Mouse (Mus musculus) v-Abl transformed pro-B cells (cell line): ENCODE data around the gene Gm9195.

Experiments
- in situ Hi-C, 2 experiments: fragments of 400-800 bp; cut with MboI; formaldehyde crosslinking; loops; one replicate each; pipeline ENCODE4 v1.15.1; 2025; ENCODE audit not compliant: unreplicated experiment in 2 of 2

Gm9195 gene

DNA sequence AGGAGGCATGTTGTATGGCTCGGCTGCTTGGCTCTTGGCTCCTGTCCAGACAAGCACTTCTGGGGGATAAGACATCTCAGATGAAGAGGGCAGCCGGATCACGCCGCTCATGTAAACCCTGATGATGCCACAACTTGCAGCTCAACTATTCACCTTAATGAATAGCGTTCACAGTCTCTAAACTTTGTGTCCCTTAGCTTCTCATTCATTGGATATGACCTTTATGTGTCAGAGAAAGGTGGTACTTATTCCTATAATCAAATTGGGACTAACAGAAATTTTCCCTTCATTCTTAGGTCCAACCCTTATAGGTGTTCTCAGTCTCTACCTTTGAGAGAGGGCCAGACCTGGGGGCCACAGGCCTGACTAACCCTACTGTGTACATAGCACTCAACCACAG is at the start of gene Gm9195:
Gene Gm9195 (minus strand): TSS at position 101 of the 400 bp plus-strand sequence.
- in situ Hi-C loops = no loop called here

DNA sequence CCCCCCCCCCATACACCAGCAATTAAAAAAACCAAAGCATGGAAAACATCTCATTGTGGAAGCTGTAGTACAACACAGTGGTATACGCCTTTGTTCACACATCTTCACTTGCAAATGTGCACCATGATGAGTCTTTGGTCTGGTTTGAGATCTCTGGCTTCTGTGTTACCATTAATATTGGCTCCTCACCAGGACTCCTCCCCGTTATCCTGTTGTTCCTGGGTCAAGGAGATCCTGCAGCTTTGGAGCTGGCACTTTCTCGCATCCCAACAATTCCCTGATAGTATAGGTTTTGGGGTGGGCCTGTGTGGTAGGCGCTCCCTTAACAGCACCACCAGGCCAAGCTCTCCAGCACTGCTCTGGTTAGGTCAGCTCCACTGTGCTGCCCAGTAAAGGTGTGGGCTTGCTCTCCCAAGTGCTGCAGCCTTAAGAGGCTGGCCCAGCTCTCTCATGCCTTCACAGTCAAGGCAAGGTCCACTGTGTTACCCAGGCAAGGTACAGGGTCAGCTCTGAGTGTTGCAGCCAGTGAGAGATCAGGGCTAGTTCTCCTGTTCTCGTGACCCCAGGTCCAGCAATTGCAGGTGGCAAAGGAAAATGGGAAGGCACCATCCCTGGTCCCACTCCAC is 44.9 kb upstream of the Gm9195 start:
- in situ Hi-C loops = loop anchor here in 1 of 2 experiments (25.0 kb wide), 1 partner anchor 1849 kb away; no protein-coding TSS in a partner anchor

DNA sequence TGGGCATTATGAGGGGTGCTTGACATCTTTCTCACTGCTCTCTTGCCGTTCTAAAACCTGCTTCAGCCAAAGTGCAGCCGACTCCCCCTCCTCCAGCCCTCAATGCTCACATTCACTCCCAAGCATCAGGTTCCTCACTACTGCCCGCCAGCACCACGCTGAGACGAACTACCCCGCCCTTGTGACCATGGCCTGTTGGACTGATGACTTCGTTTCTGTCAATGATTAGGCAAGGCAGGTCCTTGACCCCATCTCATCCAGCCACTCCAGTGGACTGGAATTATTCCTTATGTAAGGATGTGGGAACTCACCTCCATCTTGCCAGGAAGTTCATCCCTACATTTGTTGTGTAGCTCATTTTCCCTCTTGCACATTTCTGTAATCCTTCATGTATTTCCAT is 42.2 kb upstream of the Gm9195 start:
- in situ Hi-C loops = loop anchor here in 1 of 2 experiments (25.0 kb wide), 1 partner anchor 1847 kb away; no protein-coding TSS in a partner anchor

DNA sequence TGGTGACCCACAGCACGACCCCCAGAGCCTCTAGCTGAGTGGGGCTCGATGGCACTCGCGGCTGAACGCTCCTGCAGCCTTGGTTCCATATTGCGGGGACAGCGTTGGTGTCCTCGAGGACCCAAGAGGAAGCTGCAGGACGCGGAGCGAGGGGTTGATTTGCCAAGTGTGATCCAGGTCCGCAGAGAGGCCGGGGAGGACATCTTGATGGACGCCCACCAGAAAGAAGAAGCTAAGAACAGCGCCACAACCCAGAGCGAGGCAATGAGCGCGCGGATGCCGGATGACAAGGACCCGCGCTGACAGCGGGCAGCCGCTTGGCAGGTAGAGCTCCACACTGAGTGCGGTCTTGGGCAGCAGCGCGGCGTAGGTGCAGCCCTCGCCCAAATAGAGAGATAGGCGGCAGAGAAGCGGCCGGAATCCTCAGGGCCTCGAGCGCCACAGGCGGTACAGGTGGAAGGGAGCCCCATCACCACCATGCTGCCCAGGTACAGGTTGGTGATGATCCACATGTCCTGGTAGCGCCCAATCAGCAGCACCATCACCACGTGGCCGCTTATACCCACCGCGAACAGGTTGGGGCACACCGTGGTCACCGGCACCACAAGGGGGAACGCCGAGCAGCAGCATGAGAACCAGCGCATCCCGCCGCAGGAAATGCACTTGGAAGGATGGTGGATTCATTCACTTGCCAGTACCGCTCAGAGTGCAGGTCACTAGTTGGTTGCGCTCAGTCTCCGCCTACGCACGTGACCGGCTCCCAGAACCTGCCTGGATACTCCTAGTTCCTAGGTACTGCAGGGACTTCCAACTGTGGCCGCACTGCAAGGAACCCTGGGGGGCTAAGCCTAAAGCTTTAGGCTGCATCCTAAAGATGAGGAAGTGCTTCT is 40.6 kb upstream of the Gm9195 start:
- in situ Hi-C loops = loop anchor here in 1 of 2 experiments (25.0 kb wide), 1 partner anchor 1845 kb away; no protein-coding TSS in a partner anchor

DNA sequence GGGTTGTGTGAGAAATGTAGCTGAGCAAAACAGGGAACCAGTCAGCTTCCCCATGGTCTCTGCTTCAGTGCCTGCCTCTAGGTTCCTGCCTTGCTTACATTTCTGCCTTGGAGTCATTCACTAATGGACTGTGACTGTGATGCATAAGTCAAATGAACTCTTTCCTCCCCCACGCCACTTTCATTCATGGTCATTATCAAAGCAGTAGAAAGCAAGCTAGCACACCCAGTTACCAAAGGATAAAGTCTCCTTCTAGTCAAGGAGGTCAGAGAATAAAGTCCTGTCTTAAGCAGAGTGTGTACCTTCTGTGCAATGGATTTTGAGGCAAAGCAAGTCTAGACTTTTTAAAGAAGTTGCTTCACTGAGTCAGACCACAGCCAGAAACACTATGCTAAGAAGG is 35.5 kb upstream of the Gm9195 start:
- in situ Hi-C loops = loop anchor here in 1 of 2 experiments (25.0 kb wide), 1 partner anchor 1840 kb away; no protein-coding TSS in a partner anchor

DNA sequence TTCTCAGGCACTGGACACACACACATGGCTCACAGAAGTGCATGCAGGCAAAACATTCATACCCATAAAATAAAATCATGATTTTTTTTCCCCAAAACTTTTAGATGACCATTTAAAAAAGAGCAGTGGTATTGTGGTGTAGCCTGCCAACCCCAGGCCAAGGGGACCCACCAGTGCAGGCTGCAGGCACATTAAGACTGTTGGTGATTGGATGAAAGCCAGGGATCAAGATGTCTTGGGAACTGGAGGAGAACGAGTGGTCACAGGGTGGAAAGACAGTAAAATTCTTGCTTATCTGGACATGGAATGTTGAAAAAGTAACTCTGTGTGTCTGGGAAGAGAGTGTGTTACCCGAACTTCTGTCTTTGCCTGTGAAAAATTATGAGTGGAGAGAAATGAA is 27.9 kb upstream of the Gm9195 start:
- in situ Hi-C loops = no loop called here

DNA sequence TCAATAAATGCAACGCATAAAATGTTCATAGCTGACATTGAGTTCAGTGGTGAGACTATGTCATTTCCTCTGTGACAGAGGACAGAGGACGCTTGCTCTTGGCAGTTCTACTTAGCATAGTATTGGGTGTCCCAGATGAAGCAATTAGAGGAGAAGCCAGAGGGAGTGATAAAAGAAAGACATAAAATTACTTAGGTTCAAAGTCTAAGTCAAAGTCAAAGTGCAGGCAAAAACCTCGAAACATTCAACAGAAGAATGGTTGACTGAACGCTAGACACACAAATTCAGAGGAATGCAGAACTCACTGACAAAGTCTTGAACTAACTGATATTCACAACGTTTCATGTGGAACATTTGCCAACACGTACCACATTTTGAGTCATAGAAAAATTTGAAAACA is 27.1 kb upstream of the Gm9195 start:
- in situ Hi-C loops = no loop called here

DNA sequence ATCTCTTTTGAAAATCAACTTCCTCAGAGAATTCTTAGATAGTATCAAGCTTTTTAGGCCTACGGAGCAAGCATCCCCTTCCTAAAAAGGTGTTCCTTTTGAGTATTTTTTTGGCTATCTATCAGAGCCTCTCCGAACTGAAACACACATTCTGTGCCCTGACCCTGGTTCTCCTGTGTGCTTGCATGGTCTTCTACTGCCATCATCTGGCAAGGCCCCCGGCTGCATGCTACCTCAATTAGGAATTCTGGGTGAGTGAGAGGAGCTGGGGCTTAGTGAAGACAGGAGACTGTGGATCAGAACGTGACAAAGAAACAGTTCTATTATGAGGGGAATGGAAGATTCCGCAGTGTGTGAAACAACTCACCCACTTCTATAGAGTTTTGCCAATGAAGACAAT is 24.7 kb upstream of the Gm9195 start:
- in situ Hi-C loops = no loop called here

DNA sequence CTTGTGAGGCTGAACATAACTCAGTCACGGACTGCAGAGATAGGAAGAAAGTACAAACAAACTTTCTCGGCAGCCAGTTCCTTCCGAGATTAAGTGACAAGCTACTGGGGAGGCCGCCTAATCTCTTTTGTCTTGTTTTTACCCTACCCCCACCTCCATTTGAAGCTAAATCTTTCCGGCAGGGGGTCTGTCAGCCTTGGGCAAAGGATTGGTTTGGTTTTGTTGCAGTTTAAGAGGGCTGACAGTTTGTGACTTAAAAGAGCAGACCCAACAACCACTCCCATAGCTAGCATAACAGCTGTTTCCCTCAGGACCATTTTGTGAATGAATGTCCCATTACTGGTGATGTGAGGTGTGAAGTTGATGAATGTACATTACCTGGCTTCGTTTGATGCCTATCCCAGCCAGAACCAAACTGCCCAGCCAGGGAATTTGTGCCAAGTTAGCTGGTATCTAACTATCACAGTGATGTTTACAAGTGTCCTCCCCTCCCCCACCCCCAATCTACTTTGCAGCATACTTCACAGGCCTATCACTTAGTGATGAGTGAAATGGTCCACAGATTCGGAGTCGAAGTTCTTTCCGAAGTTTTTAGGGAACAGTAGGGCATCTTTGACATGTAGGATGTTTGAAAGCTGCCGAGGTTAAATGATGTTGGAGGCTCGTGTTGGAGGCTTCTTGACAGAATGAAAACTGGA is 15.2 kb upstream of the Gm9195 start:
- in situ Hi-C loops = no loop called here

DNA sequence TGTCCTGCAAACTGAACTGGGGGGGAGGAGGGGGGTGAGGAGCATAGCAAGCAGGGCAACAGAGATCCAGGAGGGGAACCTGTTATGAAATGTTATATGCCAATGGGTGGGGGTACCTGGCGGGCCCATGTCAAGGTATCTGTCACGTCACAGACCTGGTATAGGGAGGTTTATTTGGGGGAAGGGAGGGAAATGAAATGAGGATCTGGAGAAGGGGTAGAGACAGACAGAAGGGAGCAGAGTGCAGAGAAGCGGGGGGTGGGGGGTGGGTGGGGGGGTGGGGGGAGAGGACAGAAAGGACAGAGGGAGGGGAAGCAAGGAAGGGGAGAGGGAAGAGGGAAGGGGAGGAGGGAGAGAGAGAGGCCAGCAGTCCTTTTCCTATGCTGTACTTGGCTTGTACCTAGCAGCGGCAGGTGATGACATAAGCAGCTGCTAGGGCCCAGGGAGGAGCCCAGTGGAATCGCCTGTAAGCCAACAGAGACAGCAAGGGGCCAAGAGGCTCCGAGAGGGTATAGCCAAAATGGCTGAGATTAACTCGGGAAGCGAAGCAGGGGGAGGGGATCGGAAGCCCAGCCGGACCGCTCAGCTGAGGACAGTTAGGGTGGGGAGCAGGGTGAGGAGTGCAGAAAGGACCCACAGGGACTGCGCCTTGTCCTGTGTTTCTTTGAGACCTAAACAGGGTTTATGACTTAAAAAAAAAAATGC is 14.5 kb upstream of the Gm9195 start:
- in situ Hi-C loops = no loop called here

DNA sequence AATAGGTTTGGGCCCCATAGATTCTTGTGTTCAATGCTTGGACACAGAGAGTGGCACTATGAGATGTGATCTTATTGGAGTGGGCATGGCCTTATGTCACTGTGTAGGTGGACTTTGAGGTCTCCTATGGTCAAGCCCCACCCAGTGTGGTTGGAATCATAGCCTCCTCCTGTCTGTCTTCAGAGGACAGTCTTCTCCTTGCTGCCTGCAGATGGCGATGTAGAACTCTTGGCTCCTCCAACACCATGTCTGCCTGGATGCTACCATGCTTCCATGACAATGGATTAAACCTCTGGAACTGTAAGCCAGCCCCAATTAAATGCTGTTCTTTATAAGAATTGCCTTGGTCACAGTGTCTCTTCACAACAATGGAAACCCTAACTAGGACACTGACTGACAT is 13.3 kb upstream of the Gm9195 start:
- in situ Hi-C loops = no loop called here

DNA sequence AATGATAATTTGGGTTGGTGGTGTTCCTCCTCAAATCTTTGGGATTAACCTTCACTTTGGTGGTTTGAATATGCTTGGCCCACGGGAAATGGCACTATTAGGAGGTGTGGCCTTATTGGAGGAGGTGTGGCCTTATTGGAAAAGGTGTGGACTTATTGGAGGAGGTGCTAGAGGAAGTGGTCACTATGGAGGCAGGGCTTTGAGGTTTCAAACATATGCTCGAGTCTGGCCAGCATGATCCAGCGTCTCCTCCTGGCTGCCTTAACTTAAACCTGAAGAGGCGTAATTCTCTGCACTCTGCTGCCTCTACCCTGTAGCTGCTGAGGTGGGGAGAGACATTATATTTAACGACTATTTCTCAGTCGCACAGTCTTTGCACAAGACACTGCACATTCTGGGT is 11.6 kb upstream of the Gm9195 start:
- in situ Hi-C loops = no loop called here

DNA sequence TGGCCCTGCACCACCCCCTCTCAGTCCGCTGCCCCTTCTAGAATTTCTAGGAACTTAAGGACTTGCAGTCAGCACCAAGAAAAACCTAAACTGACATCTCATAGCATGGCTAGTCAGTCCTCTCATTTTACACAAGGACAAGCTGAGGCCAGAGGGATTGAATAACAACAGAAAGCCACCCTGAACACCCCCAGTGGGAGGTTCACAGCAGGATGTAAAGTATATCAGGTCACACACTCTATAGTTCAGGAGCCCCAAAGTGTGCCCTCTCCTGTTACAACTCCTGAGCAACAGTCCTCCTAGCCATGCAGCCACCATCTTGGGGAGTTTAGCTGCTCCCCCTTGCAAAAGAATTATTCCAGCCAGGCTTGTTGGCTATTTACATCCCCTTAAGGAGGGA is 2.1 kb upstream of the Gm9195 start:
- in situ Hi-C loops = no loop called here

DNA sequence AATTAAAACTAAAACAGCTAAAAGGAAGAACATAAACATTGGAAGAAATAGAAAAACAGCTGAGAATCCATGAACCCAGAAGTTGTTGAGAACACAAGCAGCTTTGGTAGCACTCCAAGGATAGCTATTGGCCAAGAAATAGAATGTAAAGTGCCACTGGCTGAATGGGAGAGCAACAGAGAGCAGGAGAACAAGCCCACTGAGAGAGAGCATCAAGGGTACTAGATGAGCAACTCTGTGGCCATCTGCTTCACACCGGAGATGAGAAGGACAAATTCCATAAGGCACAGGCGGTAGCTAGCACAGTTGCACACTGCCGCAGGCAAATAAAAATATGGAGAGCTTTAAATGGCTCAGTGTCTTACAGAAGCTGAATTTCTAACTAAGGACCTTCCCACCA is 1.3 kb downstream of the Gm9195 start:
- in situ Hi-C loops = no loop called here

DNA sequence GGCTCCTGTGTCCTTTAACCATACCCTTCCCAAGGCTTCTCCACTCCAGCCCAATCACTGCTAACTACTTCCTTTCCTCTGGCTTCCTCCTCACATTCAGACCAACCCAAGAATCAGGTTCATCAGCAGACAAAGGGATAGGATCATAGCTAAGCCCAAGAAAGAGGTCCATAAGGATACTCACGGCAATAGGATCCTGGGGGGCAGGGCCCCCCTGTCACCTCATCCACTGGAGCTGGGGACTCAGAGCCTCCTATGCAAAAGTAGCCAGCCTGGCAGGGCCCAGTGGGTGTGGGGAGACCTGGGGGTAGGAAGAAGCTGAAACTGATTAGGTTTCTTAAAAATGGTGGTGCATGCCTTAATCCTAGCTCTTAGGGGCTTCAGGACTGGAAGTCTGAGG is 17.1 kb downstream of the Gm9195 start:
- in situ Hi-C loops = no loop called here

DNA sequence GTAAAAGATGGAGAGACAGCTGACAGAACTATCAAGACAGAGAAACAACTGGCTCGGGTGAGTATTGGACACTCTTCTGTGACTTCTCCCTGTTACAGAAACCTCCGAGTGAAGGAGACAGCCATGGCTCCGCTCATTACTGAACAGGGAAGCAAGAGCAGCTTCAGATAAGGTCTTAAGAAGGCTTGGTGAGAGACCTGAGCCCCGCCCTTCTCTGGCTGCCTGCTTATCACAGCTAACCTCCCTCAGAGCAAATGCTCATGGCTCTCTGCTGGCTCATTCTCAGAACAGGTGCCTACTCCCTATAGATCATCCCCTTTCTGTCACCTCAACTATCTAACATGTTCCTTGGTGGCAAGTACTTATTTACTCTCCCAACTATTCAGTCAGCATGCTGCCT is 23.2 kb downstream of the Gm9195 start:
- in situ Hi-C loops = no loop called here

DNA sequence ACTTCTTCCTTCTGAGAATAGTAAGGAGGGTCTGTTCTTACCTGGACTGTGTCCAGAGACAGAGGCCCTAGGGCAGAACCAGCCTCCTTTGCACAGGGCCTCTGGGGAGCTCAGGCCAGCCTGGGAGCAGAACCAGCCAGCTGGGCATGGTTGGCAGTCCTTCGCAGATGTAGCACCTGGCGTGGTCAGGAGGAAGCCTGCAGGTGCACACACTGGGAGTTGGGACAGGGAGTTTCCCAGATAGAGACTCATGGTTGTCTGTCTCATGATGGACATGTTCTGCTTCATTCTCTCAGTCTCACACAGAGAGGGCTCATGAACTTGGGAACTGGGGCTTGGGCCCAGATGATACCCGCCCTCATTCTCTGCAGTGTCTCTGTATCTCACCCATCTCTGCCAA is 25.3 kb downstream of the Gm9195 start:
- in situ Hi-C loops = no loop called here

DNA sequence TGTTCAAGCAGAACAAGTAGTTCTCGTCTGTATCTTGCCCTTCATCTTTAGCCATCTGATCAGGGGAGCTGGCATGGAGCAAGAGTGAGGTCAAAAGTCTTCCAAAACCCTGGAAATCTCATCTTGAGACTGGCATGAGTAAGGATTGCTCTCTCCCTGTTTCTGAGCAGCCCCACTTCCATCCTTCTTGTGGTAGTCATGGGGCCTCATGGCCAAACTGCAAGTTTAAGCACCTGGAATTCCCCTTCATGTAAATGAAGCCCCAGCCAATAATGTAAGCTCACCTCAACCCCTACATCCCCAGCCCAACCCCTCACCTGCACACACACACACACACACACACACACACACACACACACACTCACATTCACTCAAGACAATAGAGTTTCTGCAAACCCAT is 30.0 kb downstream of the Gm9195 start:
- in situ Hi-C loops = no loop called here

DNA sequence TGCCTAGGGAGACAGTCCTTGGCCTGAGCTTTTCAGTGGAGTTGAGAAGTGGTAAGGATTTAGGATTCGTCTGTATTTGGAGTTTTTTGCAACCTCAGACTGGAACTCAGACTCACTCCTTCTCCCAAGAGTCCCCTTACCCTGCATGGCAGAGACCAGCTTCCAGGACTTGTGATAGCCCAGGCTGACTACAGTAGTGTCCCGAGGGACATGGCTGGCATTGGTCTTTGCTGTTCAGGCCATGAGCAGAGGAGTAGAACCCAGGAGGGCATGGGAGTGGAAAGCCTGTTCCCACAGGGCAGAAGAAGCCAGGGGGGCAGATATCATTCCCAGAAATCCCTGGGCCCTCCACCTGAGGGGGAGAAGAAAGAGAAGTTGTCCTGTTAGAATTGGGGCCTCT is 31.3 kb downstream of the Gm9195 start:
- in situ Hi-C loops = no loop called here

DNA sequence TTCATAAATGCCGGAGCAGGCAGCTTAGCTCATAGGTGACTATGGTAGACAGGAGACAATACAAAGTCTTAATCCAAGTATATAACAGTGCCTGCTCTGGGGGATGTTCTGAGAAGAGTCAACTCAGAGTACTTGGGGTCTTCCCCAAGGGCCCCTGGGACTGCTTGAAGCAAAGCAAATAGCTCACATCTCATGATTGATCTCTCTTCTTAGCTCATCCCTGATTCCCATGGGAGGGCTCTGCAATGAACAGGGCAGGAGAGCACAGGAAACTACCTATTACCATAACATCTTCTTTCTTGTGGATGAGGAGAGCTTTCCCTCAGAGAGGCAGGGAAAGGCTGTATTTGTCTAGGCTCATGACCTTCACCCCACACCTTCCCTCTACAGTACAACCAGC is 32.7 kb downstream of the Gm9195 start:
- in situ Hi-C loops = no loop called here
